Mouse (Mus musculus) cerebellum, adult (tissue): ENCODE data around the gene Erc2.

ENCODE experiments used
- ATAC-seq: cut with Nextera tagmentation; 2 replicates; pipeline ENCODE4 v1.9.2; 2017; ENCODE audit warnings: mild to moderate bottlenecking, moderate library complexity, mixed read lengths; ENCODE audit not compliant: insufficient number of reproducible peaks, low FRiP score, low TSS enrichment

The Erc2 gene

GRCm38 (mm10) chr14:28511029-28511651 is 888.9 kb downstream of the Erc2 start:
- no peak for ATAC-seq

GRCm38 (mm10) chr14:28512805-28513590 is 890.8 kb downstream of the Erc2 start:
- ATAC-seq: no peak

GRCm38 (mm10) chr14:28514171-28514570 is 891.9 kb downstream of the Erc2 start:
- no peak for ATAC-seq

- no peak for ATAC-seq
Observed at GRCm38 (mm10) chr14:28515331-28515730, 893.1 kb downstream of the Erc2 start.

- ATAC-seq: no peak
Observed at GRCm38 (mm10) chr14:28517631-28518560, 895.7 kb downstream of the Erc2 start.

GRCm38 (mm10) chr14:28521106-28521505 is 898.9 kb downstream of the Erc2 start:
- ATAC-seq: no peak

- no peak for ATAC-seq
Observed at GRCm38 (mm10) chr14:28522611-28523010, 900.4 kb downstream of the Erc2 start.

- ATAC-seq: no peak
Observed at GRCm38 (mm10) chr14:28525566-28525965, 903.3 kb downstream of the Erc2 start.
